Mouse (Mus musculus) liver, adult 2 months (tissue): Measurements from ENCODE around the gene Def6. TPM values are rescaled to one million over a fixed set of nuclear protein-coding genes. Genes with fewer than 3 reads are reported as not detected.

Source experiments
- DNase-seq: peaks from one replicate; pipeline ENCODE4 v3.0.0-alpha.2; 2011; ENCODE audit warnings: low read depth, low spot score; ENCODE audit errors: extremely low read depth
- H3K27ac ChIP-seq: fragments of 200-500 bp; replicated peaks from 2 replicates; pipeline ENCODE4 v1.5.1; 2012; ENCODE audit warnings: low read depth, mild to moderate bottlenecking, control low read depth, inconsistent platforms, low read length; ENCODE audit not compliant: insufficient read depth
- H3K27me3 ChIP-seq: fragments of 200-500 bp; 2 replicates; pipeline ENCODE4 v1.6.1; 2012; ENCODE audit warnings: mild to moderate bottlenecking, moderate library complexity, low read length, inconsistent platforms; ENCODE audit not compliant: control insufficient read depth, insufficient read depth
- H3K36me3 ChIP-seq: fragments of 200-500 bp; 2 replicates; pipeline ENCODE4 v1.6.1; 2012; ENCODE audit warnings: low read length, inconsistent platforms; ENCODE audit not compliant: control insufficient read depth, insufficient read depth
- H3K4me1 ChIP-seq: fragments of 200-500 bp; 2 replicates; pipeline ENCODE4 v1.6.1; 2011; ENCODE audit warnings: low read length; ENCODE audit not compliant: control insufficient read depth, insufficient read depth
- H3K4me3 ChIP-seq: fragments of 200-500 bp; 2 replicates; pipeline ENCODE4 v1.5.1; 2011; ENCODE audit warnings: low read depth, mild to moderate bottlenecking, control low read depth, low read length, moderate library complexity; ENCODE audit not compliant: insufficient read depth
- H3K79me2 ChIP-seq: fragments of 200-500 bp; 2 replicates; pipeline ENCODE4 v1.6.1; 2012; ENCODE audit warnings: inconsistent platforms, mild to moderate bottlenecking, low read length, moderate library complexity; ENCODE audit not compliant: control insufficient read depth, insufficient read depth
- H3K9ac ChIP-seq: fragments of 200-500 bp; 2 replicates; pipeline ENCODE4 v1.6.1; 2012; ENCODE audit warnings: low read depth, mild to moderate bottlenecking, control low read depth, inconsistent platforms, low read length
- CTCF ChIP-seq: fragments of 200-500 bp; IDR thresholded peaks from 2 replicates; pipeline ENCODE4 v1.5.1; 2011; ENCODE audit warnings: low read depth, low read length, control low read depth
- POLR2A ChIP-seq: fragments of 200-500 bp; IDR thresholded peaks from 2 replicates; pipeline ENCODE4 v1.6.1; 2011; ENCODE audit warnings: low read length, control low read depth; ENCODE audit not compliant: insufficient read depth; ENCODE audit errors: extremely low read depth
- WGBS: fragments of 180-500 bp; shearing (Covaris S2); methylation state at CpG from one replicate; pipeline ENCODE4 v1.1.7; 2018; 5-methylcytosine and 5-hydroxymethylcytosine counted together
- polyA plus RNA-seq: library from polyadenylated mRNA; depleted of rRNA; stranded (reverse); fragments of >200 nt; gene quantifications from 2 replicates; pipeline ENCODE4 v1.2.3, GENCODE M21; 2012
- total RNA-seq: library from RNA; depleted of rRNA; stranded (reverse); fragments of >200 nt; gene quantifications from 2 replicates; pipeline ENCODE4 v1.2.3, GENCODE M21; 2014

Gene Def6
- total and polyA plus RNA-seq, 2 experiments = 0.28 to 0.31 TPM

GRCm38 (mm10) chr17:28254804-28255203 lies 47.2 kb downstream of the Def6 start:
- DNase-seq = no peak
- no peak overlapping the region for H3K9ac ChIP-seq
- no peak overlapping the region for H3K4me3 ChIP-seq
- no peaks in the 10 kb centered on the region for H3K36me3 ChIP-seq
- 85% methylated on average over 4 of the region's 4 CpGs for WGBS
- no peak overlapping the region for H3K27ac ChIP-seq
- H3K4me1 ChIP-seq = no peaks in the 10 kb centered on the region; the same call in 1 of the 2 replicates
- peaks cover 27% of the 10 kb centered on the region for H3K79me2 ChIP-seq
- TF ChIP-seq POLR2A (no peak), CTCF (no peak)
- no peaks in the 10 kb centered on the region for H3K27me3 ChIP-seq

GRCm38 (mm10) chr17:28255651-28256050 lies 48.1 kb downstream of the Def6 start:
- Histone ChIP-seq H3K4me1 (no peaks in the 10 kb centered on the region; the same call in 1 of the 2 replicates), H3K27me3 (no peaks in the 10 kb centered on the region), H3K36me3 (no peaks in the 10 kb centered on the region), H3K27ac (no peak overlapping the region), H3K79me2 (peaks cover 34% of the 10 kb centered on the region), H3K4me3 (no peak overlapping the region), H3K9ac (no peak overlapping the region)
- WGBS = 56% methylated on average over 5 of the region's 5 CpGs
- no peak for TF ChIP-seq POLR2A
- TF ChIP-seq CTCF = no peak
- DNase-seq = no peak

GRCm38 (mm10) chr17:28256651-28257328 lies 49.2 kb downstream of the Def6 start:
- H3K4me3 ChIP-seq = no peak overlapping the region
- DNase-seq = peak; percentile 36

DNA sequence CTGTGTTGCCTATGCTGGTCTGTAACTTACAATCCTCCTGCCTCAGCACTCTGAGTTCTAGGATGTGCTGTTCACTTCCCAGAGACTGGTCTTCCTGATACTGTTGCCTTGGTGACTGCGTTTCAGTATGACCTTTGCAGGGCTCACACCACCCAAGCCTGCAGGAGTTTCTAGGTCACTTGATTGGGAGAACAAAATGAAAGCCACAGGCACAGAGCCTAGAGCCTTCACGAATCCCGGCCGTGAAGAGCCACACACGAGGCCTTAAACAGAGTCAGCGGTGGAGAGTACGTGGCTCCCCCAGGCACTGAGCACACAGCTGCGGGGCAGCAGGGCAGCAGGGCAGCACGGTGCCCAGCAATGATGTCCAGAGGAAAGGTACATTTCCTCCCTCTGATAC lies 50.7 kb downstream of the Def6 start:
- peaks cover 29% of the 10 kb centered on the region for H3K79me2 ChIP-seq
- no peak overlapping the region for H3K27ac ChIP-seq
- no peak for DNase-seq
- H3K9ac ChIP-seq = no peak overlapping the region
- TF ChIP-seq CTCF (no peak), POLR2A (no peak)
- no peaks in the 10 kb centered on the region for H3K27me3 ChIP-seq
- H3K4me1 ChIP-seq = 0 out of 2 replicates have a peak, but pooled peaks cover 3% of the 10 kb centered on the region
- no peak overlapping the region for H3K4me3 ChIP-seq
- WGBS = 86% methylated on average over 9 of the region's 9 CpGs
- H3K36me3 ChIP-seq = no peaks in the 10 kb centered on the region

More at GRCm38 (mm10) chr17:28256651-28257328, 49.2 kb downstream of the Def6 start:
- peaks cover 3% of the 10 kb centered on the region; the same call in 1 of the 2 replicates for H3K4me1 ChIP-seq
- 58% methylated on average over 13 of the region's 13 CpGs for WGBS
- TF ChIP-seq CTCF (no peak), POLR2A (no peak)
- H3K27ac ChIP-seq = peak overlapping the region; percentile 27; the same call in 1 of the 2 replicates
- H3K36me3 ChIP-seq = no peaks in the 10 kb centered on the region
- peaks cover 37% of the 10 kb centered on the region for H3K79me2 ChIP-seq
- H3K27me3 ChIP-seq = no peaks in the 10 kb centered on the region
- no peak overlapping the region for H3K9ac ChIP-seq

GRCm38 (mm10) chr17:28259890-28260542 lies 52.4 kb downstream of the Def6 start:
- H3K9ac ChIP-seq = no peak overlapping the region
- H3K27me3 ChIP-seq = no peaks in the 10 kb centered on the region
- 0 out of 2 replicates have a peak, but pooled peaks cover 3% of the 10 kb centered on the region for H3K4me1 ChIP-seq
- H3K79me2 ChIP-seq = peaks cover 34% of the 10 kb centered on the region
- H3K27ac ChIP-seq = no peak overlapping the region
- 85% methylated on average over 16 of the region's 16 CpGs for WGBS
- no peaks in the 10 kb centered on the region for H3K36me3 ChIP-seq
- peak; percentile 86 for TF ChIP-seq CTCF
- no peak for TF ChIP-seq POLR2A
- DNase-seq = peak; percentile 19
- H3K4me3 ChIP-seq = no peak overlapping the region
